ENCODE assay signal across 12 mouse cellular contexts in the genomic region with DNA sequence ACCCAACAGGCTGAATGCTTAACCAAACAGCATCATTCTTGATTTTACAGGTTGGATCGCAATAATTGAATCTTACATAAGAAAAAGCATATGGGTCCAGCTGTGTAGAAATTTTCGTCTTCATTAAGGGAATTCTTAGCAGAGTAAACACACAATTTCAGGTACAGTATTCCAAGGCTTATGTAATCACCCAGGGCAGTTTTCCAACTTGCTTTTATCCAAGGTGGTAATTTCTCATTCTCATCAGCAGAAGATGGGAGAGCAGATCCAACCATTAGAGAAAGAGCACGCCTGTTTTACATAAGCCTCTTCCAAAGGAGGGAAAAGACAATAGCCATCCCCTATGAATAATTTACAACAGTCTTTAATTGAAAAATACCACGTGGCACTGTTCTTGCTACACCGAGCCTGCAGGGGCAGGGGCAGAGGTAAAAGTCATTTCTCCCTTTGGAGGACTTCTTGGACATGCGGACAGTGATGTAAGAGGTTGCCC.
"Had no signal": no experiment of that assay in that cellular context is flagged by ENCODE, and none has a peak within 500 bp of the region (broad histone marks: within the 10 kb centered on the region; RNA-seq: fewer than 3 reads in every experiment).

No protein-coding gene starts in this region.

- DNase-seq: lung, embryonic 14.5 days; lung, postnatal 10 days; lung, postnatal 4 days; midbrain, embryonic 14.5 days; retina, postnatal 1 day; right cerebral cortex, adult 18-20 months; right cerebral cortex, postnatal 25 days; right cerebral cortex, postnatal 4 days; spleen, adult 18-20 months; thymus, adult 18-20 months; thymus, postnatal 14 days; thymus, postnatal 36 days had no signal
